Mouse (Mus musculus) embryonic stem cell, embryonic (primary cell): ENCODE measurements around the gene Gm45234.

ENCODE experiments used
- CTCF ChIA-PET, 4 experiments: fragments of 300-600 bp in 2 of 4; fragments of 350-600 bp in 2 of 4; sonication (Branson Sonifier 250); formaldehyde crosslinking; loops; one replicate each; lab custom pipeline; 2022; ENCODE audit warnings: inconsistent platforms in 2 of 4; lab: Charles Lee
- POLR2A ChIA-PET, 4 experiments: fragments of 300-600 bp in 2 of 4; fragments of 350-600 bp in 2 of 4; sonication (Branson Sonifier 250); formaldehyde crosslinking; loops; one replicate each; lab custom pipeline; 2022; ENCODE audit warnings: antibody characterized with exemption in 4 of 4, inconsistent platforms in 1 of 4; lab: Charles Lee

Gene Gm45234

GRCm38 (mm10) chr6:124699366-124699765 is 56.5 kb downstream of the Gm45234 start:
- ChIA-PET POLR2A (interaction anchor here in 3 of 4 experiments (0.6 to 24.9 kb wide), 20 partner anchors 7 to 231 kb away, joined by 3 to 686 read pairs (median 4); partner anchors contain the start of genes Emg1 (in 2 of the 3), Grcc10 (in 2 of the 3), Phb2 (in 2 of the 3) and Ptpn6 (in 2 of the 3)), CTCF (interaction anchor here in 2 of 4 experiments (0.9 to 1.5 kb wide), 5 partner anchors 13 to 331 kb away, joined by 3 to 4 read pairs (median 3); partner anchors contain the start of genes Emg1 (in 1 of the 2) and Phb2 (in 1 of the 2))

- ChIA-PET CTCF (interaction anchor here in 2 of 4 experiments (0.6 to 1.5 kb wide), 6 partner anchors 13 to 332 kb away, joined by 3 to 4 read pairs (median 3); partner anchors contain the start of genes Emg1 (in 1 of the 2) and Phb2 (in 1 of the 2)), POLR2A (interaction anchor here in 3 of 4 experiments (0.6 to 24.9 kb wide), 11 partner anchors 8 to 107 kb away, joined by 3 to 686 read pairs (median 5); partner anchors contain the start of genes Emg1 (in 2 of the 3), Grcc10 (in 2 of the 3), Phb2 (in 2 of the 3) and Ptpn6 (in 2 of the 3))
Measured at GRCm38 (mm10) chr6:124698751-124699150, 57.1 kb downstream of the Gm45234 start.

GRCm38 (mm10) chr6:124696441-124697150 is 59.2 kb downstream of the Gm45234 start:
- ChIA-PET POLR2A (interaction anchor here in 2 of 4 experiments (0.5 to 24.9 kb wide), 8 partner anchors 9 to 1945 kb away, joined by 3 to 686 read pairs (median 5); partner anchors contain the start of genes Grcc10 (in 2 of the 2) and Ptpn6 (in 2 of the 2)), CTCF (no interaction called here)

- ChIA-PET POLR2A (interaction anchor here in 2 of 4 experiments (0.8 to 5.1 kb wide), 17 partner anchors 7 to 60 kb away, joined by 3 to 39 read pairs (median 6); partner anchors contain the start of genes Grcc10 (in 2 of the 2), Emg1 (in 1 of the 2), Phb2 (in 1 of the 2) and Ptpn6 (in 1 of the 2)), CTCF (interaction anchor here (0.7 to 2.0 kb wide), 6 partner anchors 8 to 455 kb away, joined by 3 to 18 read pairs (median 4); no protein-coding TSS in a partner anchor)
Measured at GRCm38 (mm10) chr6:124694166-124694955, 61.5 kb downstream of the Gm45234 start.

DNA sequence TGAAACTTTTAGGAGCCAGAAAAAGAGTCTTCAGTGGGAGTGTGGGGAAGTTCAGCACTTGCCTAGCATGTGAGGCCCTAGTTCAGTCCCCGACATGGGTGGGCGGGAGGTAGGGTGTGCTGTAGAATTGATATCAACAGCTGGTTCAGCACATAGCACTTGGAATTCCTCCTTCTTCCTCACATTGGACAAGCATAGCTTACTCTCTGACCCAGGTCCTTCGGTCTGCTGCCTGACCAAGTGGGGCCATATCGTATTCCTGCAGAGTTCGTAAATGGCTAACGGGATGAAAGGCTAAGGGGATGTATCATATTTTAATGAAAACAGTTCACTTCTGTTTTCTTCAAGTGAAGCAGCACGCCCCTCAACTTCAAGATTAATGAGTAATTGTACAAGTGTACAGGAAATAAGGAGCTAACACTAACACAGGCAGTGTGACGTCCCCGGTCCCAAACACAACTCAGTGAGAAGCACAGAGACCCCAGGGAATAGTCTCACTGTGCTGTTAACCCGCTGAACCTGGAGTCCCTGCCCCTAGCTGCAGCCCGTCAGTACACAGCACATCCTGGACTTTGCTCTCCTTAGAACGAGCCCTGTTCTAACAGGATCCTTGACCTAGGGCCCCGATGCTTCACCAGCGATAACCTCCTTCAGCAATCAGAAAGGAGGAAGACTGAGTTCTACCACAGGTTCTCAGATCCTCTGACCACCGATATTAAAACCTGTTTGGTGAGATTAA is 62.4 kb downstream of the Gm45234 start:
- CTCF ChIA-PET = interaction anchor here (0.9 to 2.0 kb wide), 4 partner anchors 9 kb away, joined by 3 to 18 read pairs (median 9); no protein-coding TSS in a partner anchor

DNA sequence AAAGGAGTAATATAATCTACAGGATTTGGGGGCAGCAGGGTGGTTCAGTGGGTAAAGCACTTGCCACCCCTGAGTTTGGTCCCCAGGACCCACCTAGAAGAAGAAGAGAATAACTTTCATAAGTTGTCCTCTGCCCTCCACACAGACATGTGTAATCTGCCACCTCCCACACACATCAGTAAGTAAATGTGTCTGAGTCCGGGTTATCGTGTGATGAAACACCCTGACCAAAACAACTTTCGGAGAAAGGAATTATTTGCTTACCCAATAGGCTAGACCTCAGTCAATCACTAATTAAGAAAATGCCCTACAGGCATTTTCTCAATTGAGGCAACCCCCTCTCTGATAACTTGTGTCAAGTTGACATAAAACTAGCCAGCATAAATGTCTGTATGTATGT is 65.3 kb downstream of the Gm45234 start:
- POLR2A ChIA-PET = interaction anchor here in 2 of 4 experiments (0.9 to 4.6 kb wide), 3 partner anchors 11 to 51 kb away, joined by 4 to 39 read pairs (median 6); partner anchors contain the start of gene Grcc10 (in 1 of the 2)
- CTCF ChIA-PET = no interaction called here

More for the DNA sequence above, 62.4 kb downstream of the Gm45234 start:
- POLR2A ChIA-PET = interaction anchor here in 3 of 4 experiments (0.6 to 5.1 kb wide), 18 partner anchors 7 to 61 kb away, joined by 3 to 39 read pairs (median 8); partner anchors contain the start of genes Emg1 (in 2 of the 3), Grcc10 (in 2 of the 3) and Phb2 (in 2 of the 3)
